Mouse (Mus musculus): ENCODE results near the gene Nf2.
A peak's percentile ranks its signal among the peaks of the same experiment; 100 is the strongest.

Nf2 gene

DNA sequence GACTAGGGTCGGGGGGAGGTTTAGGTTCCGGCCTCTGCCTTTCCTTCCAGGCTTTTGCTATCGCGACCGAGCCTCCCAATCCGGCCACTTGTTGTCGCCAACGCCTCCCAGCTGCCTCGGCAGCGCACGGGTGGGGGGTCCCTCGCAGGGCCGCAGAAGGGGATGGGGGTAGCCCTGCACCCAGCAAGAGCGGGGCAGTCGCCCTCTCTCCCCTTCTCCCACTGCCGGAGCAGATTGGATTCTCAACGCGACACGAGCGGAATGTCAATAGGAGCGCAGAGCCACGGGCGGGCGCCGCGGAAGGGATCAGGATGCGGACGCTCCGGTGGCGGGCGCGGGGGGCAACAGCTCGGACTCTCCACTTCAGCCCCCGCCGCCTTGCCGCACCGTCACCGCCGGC, 103.4 kb downstream of the Nf2 start:
- no peak for DNase-seq (ENCODE audit: low spot score)

DNA sequence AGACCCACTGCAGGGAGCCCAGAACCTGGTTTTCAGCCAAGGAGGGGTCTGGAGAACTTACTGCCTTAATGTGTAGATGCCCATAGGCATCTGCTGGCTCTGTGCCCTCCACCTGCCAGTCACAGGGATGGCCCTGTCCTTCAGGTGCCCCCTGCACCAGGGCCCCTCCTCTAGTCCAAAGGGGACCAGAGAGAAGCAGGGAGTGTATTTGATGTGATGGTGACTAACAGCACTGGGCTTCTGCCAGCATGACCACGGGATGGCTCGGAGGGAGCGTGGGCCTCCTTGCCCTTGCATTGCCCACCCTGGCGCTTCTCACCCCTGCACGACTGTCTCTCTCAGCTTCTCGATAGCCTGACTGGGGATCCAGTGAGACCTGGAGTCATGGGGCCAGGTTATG, 104.6 kb downstream of the Nf2 start:
- no peak for DNase-seq (ENCODE audit: low spot score)

DNA sequence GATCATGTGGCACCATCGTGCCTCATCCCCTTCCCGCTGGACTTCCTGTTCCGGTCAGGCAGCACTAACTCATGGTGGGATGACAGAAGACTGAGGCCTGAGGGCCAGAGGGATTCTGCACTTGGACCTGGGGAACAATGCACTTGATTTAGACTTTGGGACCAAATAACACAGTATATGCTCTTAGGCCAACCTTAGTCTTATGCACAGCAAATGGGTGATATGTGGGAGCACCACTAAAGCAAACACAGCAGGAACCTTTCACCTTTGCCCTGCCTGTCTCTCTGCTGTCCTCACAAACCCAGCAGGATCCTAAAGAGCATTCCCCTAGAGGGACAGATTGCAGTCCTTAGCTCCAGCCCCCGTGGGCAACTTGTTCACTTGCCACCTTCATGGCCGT, 108.6 kb downstream of the Nf2 start:
- DNase-seq (ENCODE audit: low spot score): no peak

DNA sequence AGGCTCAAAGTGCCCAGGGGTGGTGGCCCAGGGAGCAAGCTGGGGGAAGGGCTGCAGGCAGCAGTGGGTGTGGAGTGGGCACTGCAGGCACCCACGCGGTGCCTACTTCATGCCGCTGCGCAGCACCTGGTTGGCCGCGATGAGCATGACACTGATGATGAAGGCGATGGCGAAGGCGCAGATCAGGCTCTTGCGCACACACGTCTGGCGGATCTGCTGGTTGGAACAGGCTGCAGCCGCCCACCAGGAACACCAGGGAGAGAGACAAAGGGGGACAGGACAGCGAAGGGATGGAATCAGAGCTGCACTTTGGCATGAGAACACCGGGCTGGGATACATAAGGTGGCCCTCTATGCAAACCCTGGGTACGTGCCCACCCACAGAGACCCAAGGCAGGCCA, 110.6 kb downstream of the Nf2 start:
- no peak for DNase-seq (ENCODE audit: low spot score)

DNA sequence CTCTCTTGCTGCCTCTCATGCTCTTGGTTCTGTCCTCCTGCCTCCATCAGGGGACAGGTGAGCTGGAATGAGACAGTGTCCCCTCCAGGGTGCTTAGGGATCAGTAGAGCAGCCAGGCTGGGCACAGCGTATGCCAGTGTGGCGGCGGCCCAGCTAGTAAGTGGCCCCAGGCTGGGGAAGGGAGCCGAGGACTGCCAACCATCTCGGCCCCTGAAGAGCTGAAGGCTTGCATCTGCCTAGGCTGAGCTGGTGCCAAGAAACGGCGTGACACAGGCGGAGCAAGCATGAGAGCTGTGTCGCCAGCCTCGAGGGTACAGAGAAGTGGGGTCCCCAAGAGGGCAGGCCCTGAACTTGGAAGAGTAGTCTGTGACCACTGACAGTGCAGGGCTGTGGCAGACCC, 111.7 kb downstream of the Nf2 start:
- DNase-seq (ENCODE audit: low spot score): no peak

DNA sequence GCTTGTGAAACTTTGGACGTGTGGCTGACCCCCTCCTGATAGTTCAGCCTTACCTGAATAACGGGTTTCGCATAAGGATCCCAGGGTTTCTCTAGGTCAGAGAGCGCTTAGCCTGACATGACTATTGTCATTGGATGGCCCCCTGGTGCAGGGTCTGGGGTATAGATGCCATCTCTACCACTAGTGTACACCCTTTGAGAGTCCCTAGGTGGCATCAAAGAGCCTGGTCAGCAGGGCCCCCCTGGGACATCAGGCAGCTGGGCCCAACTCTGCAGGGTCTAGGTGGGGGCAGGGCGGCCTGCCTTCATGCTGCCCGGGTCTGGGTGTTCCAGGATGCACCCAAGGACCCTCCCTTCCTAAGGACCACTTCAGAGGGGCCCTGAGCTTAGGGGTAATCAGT, 113.0 kb downstream of the Nf2 start:
- DNase-seq (ENCODE audit: low spot score): no peak

DNA sequence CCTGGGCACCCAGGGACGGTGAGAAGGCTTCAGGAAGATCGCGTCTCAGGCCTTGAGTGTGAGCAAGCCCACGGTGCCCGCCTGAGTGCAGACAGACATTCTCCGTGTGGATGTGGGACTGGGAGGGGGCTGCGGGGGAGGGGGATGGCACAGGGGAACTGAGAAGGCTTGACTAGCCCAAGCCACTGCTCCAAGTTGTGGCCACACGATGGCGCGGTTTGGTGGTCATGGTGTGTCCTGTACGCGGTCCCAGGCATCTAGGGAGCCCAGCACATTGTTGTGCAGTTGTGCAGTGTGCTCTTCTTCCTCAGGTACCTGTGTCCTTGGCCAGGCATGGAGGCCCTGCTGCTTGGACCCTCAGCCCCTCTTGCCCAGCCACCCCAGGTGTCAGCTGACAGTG, 115.2 kb downstream of the Nf2 start:
- DNase-seq (ENCODE audit: low spot score): no peak

DNA sequence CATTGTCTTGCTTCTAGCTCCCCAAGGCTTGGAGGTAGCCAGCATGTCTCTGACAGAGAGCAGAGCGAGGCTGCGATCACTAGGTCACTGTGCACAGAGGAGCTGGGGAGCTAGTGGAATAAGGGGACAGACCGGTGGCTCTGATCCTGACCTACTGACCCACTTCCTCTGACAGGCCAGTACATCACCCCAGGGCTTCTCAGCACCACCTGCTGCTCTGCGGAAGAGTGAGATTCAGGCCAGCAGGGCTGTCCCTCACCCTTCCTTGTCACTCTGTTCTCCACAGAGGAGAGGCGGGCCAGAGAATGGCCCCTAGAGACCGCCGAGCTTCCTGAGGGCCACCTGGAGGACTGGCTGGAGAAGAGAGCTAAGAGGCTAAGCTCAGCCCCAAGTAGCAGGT, 117.6 kb downstream of the Nf2 start:
- no peak for DNase-seq (ENCODE audit: low spot score)

DNA sequence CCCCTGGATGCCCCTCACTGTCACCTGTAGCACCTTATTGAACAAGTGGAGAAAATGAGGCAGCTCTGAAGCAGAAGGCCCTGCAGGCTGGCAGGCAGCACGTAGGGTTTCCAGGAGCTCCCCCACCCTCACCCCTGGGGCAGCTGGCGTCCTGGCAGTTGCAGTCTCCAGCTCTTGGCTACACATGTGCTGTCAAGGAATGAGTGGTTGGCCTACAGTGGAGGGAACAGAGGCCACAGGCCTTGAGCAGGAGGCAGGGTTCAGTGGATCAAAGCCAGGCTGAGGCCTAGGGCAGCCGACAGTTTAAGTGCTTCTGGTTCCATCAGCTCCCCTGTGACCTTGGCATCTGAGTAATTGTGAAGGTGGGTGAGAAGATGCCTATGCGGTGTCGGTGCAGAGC, 118.4 kb downstream of the Nf2 start:
- no peak for DNase-seq (ENCODE audit: low spot score)

DNA sequence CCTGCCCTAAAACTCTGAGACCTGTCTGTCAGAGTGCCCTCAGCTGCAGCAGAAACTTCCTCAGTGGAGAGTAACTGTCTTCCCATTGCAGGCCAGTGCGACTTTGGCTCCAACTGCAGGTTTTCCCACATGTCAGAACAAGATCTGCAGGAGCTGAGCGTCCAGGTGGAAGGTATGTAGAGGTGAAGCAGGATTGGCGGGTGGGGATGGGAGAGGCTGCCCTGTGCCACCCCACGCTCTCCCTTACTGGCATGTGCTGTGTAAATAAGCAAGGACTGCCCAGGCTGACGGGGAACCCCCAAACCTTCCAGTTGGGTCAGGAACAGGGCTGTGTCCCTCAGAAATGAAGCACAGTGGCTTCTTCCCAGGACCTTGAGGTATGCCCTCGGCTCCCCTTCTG, 119.2 kb downstream of the Nf2 start:
- DNase-seq (ENCODE audit: low spot score): no peak

DNA sequence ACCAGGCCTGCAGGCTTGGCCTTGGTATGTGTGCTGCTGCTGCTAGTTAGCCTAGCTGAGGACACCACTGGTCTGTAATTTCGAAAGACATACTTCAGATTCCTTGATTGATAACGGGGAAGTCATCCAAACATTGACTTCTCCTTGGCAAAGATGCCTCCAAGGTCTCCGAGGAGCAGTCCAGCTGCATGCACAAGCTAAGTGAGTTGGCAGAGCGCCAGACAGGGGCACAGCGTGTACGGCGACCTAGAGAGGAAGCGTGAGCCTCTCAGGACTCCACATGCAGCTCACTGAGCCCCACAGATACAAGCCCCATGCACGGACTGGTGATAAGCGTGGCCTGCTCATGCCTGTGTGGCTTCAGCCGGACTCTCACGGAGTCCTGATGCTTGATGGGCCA, 119.7 kb downstream of the Nf2 start:
- DNase-seq (ENCODE audit: low spot score): peak; percentile 32

DNA sequence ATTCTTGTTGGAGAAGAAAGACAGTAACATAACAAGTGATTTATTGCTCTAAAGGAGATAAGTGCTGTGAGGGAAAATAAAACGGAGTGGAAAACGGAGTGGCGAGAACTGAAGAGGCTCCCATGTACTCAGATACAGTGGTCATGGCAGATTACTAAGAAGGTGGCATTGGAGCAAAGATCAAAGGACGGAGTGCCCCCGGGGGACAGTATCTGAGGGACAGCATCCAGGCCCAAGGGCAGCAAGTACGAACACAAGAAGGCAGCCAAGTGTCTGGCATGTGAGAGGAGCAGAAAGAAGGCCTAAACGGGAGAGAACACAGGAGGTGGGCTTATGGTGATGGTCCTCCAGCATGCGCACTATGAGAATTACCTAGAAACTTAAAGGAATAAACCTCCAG, 127.6 kb downstream of the Nf2 start:
- no peak for DNase-seq (ENCODE audit: low spot score)

DNA sequence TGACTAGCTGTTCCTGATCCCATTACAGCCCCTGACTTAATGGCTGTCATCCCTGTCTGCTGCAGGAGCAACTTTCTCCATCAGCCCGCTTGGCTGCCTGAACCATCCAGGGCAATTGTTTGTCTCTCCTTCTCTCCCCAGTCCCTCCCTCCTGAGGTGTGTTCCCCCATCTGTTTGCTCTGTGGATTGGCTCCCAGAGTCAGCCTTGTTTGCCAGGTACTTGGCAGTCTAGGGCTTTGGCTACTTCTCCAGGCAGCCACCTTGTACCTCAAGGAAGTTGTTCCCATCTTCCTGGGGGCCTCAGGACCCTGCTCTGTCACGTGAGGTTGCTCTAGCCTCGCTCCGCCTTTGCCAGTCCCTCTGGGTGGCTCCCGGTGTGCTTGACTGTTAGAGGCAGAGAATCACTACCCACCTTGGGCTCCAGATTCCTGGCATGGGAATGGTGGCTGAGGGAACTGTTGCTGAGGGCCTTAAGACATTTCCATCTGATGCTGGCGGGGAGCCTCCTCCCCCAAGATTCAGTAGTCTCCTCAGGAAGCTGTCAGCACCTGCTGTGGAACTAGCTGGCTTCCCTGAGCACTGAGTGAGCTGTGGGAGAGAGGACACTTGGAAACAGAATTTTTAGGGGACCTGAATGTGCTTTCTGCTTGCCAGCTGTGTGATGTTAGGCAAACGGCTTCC, 128.3 kb downstream of the Nf2 start:
- DNase-seq (ENCODE audit: low spot score): no peak

DNA sequence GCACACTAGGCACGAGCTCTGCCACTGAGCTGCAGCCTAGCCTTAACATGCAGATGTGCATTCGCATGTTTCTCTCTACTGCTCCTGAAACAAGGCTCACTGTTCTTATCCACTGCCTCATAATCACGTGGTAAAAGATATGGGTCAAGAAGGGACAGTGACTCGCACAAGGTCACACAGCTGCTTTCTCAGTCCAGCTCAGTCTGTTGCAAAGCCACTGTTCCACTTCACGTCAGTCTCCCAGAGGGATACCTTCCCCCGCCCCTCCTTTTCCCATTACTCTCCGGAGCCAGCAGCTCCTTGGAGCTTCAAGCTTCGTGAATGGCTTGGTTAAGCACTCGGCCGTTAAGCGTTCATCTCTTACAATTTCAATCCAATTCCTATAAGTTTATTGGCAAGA, 128.9 kb downstream of the Nf2 start:
- DNase-seq (ENCODE audit: low spot score): no peak

DNA sequence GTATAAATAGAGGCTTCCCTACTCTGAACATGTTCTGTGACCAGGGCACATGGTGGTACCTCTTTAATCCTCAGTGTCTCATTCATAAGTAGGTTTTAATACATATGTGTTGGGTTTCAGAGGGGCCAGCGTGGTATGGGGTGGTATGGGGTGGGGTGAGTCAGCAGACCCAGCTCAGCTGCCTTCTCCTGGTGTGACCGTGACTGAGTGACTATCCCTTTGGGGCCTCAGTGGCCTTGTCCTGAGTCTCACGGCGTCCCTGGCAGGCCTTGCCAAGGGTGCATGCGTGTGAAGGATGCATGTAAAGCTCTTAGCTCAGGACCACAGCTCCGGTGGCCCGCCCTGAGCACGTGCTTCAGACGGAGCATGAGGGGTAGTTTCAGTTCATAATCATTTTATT, 129.4 kb downstream of the Nf2 start:
- DNase-seq (ENCODE audit: low spot score): no peak

DNA sequence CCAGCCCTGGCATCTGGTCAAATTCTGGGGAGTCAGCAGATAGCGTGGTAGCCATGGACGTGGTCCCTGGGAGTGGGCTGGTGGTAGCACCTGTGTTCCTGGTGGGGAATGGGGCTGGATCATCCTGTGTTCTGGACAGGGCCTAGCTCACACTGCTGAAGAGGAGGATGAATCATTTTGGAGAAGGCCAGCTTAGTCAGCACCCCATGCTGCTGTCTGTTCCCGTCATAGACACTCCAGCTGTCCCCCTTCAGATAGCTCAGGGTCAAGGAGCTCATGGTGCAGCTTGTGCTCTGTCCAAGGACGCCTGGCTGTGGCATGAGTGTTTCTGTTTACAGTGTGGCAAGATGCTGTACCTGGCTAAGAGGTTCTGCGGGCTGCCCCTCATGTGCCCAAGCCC, 130.8 kb downstream of the Nf2 start:
- DNase-seq (ENCODE audit: low spot score): no peak

DNA sequence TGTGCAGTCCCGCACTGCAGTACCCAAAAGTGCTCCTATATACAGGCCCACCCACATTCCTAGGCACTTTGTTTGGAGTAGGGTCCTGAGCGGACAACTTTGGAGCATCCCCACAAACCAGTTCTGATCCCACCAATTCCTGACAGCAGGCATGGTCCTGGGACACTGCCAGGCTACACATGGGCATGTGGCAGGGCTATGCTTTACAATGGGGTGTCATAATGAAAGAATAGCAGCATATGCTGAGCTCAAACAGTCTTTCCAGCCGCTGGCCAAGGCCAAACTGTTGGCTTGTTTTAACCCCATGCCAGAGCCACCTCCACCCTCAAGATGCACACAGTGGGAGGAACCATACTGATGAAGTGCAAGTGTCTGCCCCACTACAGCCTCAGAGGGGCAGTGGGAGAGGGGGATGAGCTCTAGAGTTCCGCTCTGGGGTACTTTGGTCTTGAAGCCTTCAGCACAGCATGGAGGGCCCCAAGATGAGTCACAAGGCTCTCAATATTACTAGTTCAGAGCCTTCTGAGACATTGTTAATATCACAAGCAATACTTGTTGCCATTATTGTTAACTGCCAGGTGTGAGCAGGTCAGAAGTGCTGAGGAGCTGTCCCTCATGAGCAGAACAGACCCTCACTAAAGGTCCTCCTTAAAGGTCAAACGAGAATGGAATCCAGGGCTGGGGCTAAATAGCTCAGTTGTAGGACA, 132.7 kb downstream of the Nf2 start:
- no peak for DNase-seq (ENCODE audit: low spot score)
